Mouse (Mus musculus): Measurements from ENCODE around the gene Wipi2. TPM values are rescaled to one million over a fixed set of nuclear protein-coding genes. Genes with fewer than 3 reads are reported as not detected.

The Wipi2 gene
- polyA plus RNA-seq, 1 experiment, result 31.6 TPM

DNA sequence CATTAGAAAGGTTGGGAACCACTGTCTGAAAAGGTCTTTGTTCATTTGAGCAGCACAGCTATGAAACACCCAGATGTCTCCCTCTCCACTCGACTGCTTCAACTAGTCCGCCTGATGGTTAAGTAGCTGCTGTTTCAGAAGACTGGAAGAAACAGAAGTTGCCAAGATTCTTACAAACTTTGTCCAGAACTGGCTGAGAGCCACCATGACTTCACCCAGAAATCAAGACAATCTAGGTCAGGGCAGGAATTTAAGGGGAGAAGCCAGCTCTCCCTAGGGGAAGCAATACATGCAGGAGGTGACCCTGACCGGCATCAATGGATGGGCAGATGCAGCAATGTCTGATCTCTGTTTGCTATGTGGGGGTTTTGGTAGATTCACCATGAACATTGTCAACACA is 54.4 kb downstream of the Wipi2 start:
- no peak for TF ChIP-seq CTCF (IDR thresholded peaks at IDR 0.05; ENCODE audit: low read depth, low read length)
- TF ChIP-seq POLR2A (IDR thresholded peaks at IDR 0.05; ENCODE audit: borderline replicate concordance, low read depth, low read length), result no peak
- H3K4me3 ChIP-seq (ENCODE audit: insufficient read depth, low read length), result no peak overlapping the region
- no peaks in the 10 kb centered on the region for H3K4me1 ChIP-seq (ENCODE audit: control insufficient read depth, insufficient read depth, low read length)
- H3K27ac ChIP-seq (ENCODE audit: insufficient read depth, low read depth, low read length), result no peak overlapping the region

DNA sequence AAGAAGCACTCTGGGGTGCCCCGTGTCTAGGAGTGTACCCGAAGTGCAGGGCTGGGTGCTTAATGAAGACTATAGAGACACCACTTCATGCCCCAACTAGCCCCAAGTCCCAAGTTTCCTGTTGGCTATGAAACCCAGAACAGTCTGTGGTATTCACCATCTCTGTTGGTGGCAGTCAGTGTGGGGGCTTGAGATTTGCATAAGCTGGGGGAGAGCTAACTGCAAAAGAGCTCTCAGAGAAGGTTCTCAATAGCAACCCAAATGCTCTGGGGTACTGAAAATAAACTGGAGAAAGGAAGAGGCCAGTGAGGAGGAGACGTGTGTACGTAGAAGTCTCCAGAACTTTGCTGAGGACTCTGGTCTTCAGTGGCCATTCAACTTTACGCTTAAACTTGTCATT is 55.0 kb downstream of the Wipi2 start:
- no peaks in the 10 kb centered on the region for H3K4me1 ChIP-seq (ENCODE audit: control insufficient read depth, insufficient read depth, low read length)
- no peak overlapping the region for H3K27ac ChIP-seq (ENCODE audit: insufficient read depth, low read depth, low read length)
- H3K4me3 ChIP-seq (ENCODE audit: insufficient read depth, low read length), result no peak overlapping the region
- no peak for TF ChIP-seq CTCF (IDR thresholded peaks at IDR 0.05; ENCODE audit: low read depth, low read length)

DNA sequence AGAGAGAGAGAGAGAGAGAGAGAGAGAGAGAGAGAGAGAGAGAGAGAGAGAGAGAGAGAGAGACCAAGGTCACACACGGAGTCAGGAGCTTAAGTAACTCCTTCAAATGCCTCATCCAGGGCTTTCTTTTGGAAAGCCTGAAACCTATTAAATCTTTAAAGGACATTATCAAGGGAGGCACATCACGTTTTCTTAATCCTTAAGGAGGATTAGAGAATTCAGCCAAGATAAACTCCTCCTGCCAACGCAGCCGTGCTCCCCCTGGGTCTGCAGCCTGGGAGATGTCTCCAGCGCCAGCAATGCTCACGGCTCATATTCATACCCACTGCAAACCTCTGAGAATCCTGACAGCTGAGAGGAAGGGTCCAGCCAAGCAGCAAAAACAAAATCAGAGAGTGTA is 61.4 kb downstream of the Wipi2 start:
- Histone ChIP-seq H3K4me1 (ENCODE audit: control insufficient read depth, insufficient read depth, low read length) (no peaks in the 10 kb centered on the region), H3K4me3 (ENCODE audit: insufficient read depth, low read length) (no peak overlapping the region), H3K27ac (ENCODE audit: insufficient read depth, low read depth, low read length) (no peak overlapping the region)
- TF ChIP-seq POLR2A (IDR thresholded peaks at IDR 0.05; ENCODE audit: borderline replicate concordance, low read depth, low read length) (no peak), CTCF (IDR thresholded peaks at IDR 0.05; ENCODE audit: low read depth, low read length) (no peak)

DNA sequence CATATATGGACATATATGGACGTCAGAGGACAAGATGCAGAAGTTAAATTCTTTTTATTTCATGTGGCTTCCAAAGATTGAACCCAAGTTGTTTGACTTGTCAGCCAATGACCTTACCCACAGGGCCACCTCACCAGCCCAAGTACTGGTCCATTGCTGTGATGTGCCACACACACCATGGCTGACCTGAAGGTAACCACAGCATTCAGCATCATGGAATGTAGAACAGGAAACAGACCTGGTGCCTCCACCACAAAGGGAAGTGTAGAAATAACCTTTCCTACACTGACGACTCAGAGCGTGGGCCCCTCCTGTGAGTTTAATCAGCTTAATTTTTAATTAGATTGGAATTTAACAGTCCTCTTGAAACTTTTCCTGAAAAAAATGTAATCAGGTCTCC is 62.8 kb downstream of the Wipi2 start:
- Histone ChIP-seq H3K4me1 (ENCODE audit: control insufficient read depth, insufficient read depth, low read length) (no peaks in the 10 kb centered on the region), H3K4me3 (ENCODE audit: insufficient read depth, low read length) (no peak overlapping the region), H3K27ac (ENCODE audit: insufficient read depth, low read depth, low read length) (no peak overlapping the region)
- no peak for TF ChIP-seq POLR2A (IDR thresholded peaks at IDR 0.05; ENCODE audit: borderline replicate concordance, low read depth, low read length)
- no peak for TF ChIP-seq CTCF (IDR thresholded peaks at IDR 0.05; ENCODE audit: low read depth, low read length)

DNA sequence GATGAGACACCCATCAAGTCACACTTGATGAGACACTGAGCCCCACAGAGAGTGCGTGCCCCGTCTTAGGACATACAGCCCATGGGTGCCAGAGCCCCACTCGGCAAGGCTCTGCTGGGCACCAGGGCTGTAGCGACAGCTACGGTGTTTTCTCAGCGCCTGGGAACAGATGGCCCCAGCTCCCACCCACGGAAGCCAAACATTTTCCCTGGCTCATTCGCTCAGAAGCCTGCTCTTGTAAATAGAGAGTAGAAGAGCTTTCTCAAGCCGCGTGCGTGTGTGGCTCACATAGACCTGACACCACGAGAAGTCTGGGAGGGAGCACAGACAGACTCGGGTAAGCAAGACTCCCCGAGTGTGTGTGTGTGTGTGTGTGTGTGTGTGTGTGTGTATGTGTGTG is 64.8 kb downstream of the Wipi2 start, which contains the start of gene Slc29a4:
Gene Slc29a4 (plus strand): TSS at position 265 of the 400 bp plus-strand sequence.
- Histone ChIP-seq H3K27ac (ENCODE audit: insufficient read depth, low read depth, low read length) (no peak within 1 kb of the TSS), H3K4me1 (ENCODE audit: control insufficient read depth, insufficient read depth, low read length) (no peaks in the 10 kb centered on the region), H3K4me3 (ENCODE audit: insufficient read depth, low read length) (no peak within 1 kb of the TSS)
- no peak for TF ChIP-seq POLR2A (IDR thresholded peaks at IDR 0.05; ENCODE audit: borderline replicate concordance, low read depth, low read length)
- TF ChIP-seq CTCF (IDR thresholded peaks at IDR 0.05; ENCODE audit: low read depth, low read length), result no peak

DNA sequence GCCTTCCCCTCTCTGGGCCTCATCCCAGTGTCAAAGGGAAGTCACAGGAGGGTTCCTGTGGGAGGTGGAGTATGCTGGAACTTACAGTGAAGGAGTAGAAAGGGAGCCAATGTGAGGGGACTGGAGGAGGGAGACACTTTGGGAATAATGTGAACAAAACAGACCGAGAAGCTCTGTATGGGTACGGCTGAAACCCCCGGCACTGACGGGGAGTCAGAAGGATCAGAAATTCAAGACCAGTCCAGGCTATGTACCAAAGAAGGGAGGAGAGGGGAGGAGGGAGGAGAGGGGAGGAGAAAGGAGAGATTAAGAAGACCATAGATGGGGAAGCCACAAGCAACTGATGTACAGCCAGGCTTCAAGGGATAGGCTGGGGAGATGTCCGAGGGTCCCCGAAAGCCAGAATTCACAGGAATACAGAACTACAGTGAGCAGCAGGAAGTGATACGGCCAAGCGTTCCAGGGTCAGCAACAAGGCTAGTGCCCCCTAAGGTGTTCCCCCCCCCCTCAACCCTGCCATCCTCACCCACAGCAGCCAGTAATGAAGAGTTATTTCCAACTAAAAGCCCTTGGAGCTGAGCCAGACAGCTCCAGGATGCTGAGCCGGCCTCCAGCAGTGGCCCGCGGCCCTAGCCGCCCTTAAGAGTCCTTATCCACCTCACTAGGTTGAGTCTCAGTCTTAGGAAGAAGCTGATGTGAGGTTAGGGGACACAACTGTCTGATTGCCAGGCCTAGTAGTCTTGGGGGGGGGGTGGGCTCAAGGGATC is 65.7 kb downstream of the Wipi2 start:
- no peaks in the 10 kb centered on the region for H3K4me1 ChIP-seq (ENCODE audit: control insufficient read depth, insufficient read depth, low read length)
- no peak overlapping the region for H3K27ac ChIP-seq (ENCODE audit: insufficient read depth, low read depth, low read length)
- H3K4me3 ChIP-seq (ENCODE audit: insufficient read depth, low read length), result no peak overlapping the region
- no peak for TF ChIP-seq POLR2A (IDR thresholded peaks at IDR 0.05; ENCODE audit: borderline replicate concordance, low read depth, low read length)
- TF ChIP-seq CTCF (IDR thresholded peaks at IDR 0.05; ENCODE audit: low read depth, low read length), result no peak

DNA sequence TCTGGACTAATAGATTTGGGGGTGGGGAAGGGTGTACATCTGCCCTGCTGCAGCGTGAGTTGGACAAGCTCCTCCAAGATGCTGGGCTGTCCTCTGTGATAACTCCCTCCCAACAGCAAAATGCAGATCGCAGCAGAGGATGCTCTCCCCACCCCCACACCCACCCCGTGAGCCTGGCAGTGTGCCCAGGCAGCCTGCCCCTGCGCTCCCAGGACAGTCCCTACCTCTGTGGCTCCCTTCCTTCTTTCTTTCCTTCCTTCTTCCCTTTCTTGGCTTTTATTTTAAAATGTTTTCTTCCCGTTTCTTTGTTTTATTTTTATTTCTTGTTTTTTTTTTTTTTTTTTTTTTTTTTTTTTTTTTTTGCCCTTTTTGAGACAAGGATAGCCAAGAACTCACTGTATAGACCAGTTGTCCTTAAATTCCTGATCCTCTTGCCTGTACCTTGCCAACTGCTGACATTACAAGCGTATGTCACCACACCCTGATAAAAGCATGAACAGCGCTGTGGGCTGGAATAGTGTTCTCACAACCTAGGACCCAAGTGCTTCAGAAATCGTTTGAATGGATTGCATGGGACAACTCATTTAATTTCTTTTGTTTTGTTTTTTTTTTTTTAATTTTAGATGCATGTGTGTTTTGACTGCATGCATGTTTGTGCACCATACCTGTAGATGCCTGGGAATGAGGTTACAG is 66.4 kb downstream of the Wipi2 start:
- Histone ChIP-seq H3K4me1 (ENCODE audit: control insufficient read depth, insufficient read depth, low read length) (no peaks in the 10 kb centered on the region), H3K27ac (ENCODE audit: insufficient read depth, low read depth, low read length) (no peak overlapping the region)
- TF ChIP-seq POLR2A (IDR thresholded peaks at IDR 0.05; ENCODE audit: borderline replicate concordance, low read depth, low read length) (no peak), CTCF (IDR thresholded peaks at IDR 0.05; ENCODE audit: low read depth, low read length) (no peak)

DNA sequence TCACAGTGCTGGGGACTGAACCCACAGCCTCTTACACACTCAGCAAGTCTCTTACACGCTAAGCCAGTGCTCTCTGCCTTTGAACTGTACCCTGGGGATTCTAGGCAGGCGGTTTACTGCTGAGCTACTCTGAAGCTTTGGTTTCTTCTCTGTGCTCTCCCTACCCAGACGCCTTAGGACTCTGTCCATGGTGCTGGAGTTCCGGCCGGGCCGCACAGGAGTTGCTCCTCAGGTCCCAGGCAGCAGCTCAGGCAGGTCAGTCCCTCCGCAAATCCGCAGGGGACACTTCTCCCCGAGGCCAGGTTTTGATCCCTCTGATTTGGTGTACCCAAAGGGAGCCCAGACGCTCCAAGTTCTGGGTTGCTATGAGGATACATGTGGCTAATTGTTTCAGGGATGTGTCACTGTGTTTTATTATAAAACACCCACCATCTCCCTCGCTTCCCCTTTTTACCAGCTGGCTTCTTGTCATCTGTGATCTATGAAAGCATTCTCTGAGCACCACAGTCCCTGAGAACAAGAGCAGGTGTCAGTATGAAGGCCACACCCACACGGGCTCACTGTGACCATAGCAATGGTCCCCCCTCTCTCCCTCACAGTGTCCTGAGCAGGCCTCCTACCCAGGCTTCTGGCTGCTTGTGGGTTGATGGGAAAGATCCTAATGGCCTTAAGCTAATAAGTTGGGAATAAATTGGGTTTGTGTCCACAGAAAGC is 67.3 kb downstream of the Wipi2 start:
- no peak overlapping the region for H3K4me3 ChIP-seq (ENCODE audit: insufficient read depth, low read length)
- no peak overlapping the region for H3K27ac ChIP-seq (ENCODE audit: insufficient read depth, low read depth, low read length)
- H3K4me1 ChIP-seq (ENCODE audit: control insufficient read depth, insufficient read depth, low read length), result no peaks in the 10 kb centered on the region
- TF ChIP-seq POLR2A (IDR thresholded peaks at IDR 0.05; ENCODE audit: borderline replicate concordance, low read depth, low read length) (no peak), CTCF (IDR thresholded peaks at IDR 0.05; ENCODE audit: low read depth, low read length) (no peak)

More for the DNA sequence above, 66.4 kb downstream of the Wipi2 start:
- no peak overlapping the region for H3K4me3 ChIP-seq (ENCODE audit: insufficient read depth, low read length)

DNA sequence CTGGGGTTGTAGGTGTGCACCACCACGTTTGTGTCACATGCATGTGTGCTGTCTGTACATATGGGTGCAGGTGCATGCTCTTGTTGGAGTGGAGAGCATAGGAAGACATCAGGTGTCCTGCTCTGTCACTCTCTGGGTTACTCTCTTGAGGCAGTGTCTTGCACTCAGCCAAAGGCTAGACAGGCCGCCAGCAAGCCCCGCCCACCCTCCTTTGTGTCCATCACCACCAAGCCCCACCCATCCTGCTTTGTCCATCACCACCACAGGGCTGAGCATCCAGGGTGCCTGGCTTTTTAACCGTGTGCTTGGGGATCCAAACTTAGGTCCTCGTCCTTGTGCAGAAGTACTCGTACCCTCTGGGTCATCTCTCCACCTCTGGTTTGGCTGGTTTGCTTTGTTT is 68.8 kb downstream of the Wipi2 start:
- Histone ChIP-seq H3K4me3 (ENCODE audit: insufficient read depth, low read length) (no peak overlapping the region), H3K27ac (ENCODE audit: insufficient read depth, low read depth, low read length) (no peak overlapping the region), H3K4me1 (ENCODE audit: control insufficient read depth, insufficient read depth, low read length) (no peaks in the 10 kb centered on the region)
- TF ChIP-seq POLR2A (IDR thresholded peaks at IDR 0.05; ENCODE audit: borderline replicate concordance, low read depth, low read length) (no peak), CTCF (IDR thresholded peaks at IDR 0.05; ENCODE audit: low read depth, low read length) (no peak)

DNA sequence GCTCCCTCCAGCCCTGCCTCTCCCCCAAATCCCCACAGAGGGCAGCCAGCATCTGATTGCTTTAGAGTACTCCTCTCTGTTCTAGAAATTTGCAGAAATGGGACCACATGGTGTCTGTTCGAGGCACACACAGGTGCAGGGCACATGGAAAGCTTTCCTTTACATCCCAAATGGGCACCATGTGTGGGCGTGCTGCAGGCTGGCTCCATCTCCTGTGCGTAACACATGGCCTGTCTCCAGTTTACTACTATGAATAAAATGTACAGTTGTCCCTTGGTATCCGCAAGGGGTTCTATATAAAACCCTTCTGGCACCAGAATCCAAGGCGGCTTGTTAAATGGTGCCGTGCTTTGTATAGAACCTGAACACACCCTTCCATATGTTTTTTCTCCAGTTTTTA is 69.4 kb downstream of the Wipi2 start:
- Histone ChIP-seq H3K4me1 (ENCODE audit: control insufficient read depth, insufficient read depth, low read length) (no peaks in the 10 kb centered on the region), H3K4me3 (ENCODE audit: insufficient read depth, low read length) (no peak overlapping the region), H3K27ac (ENCODE audit: insufficient read depth, low read depth, low read length) (no peak overlapping the region)
- TF ChIP-seq CTCF (IDR thresholded peaks at IDR 0.05; ENCODE audit: low read depth, low read length), result no peak
- TF ChIP-seq POLR2A (IDR thresholded peaks at IDR 0.05; ENCODE audit: borderline replicate concordance, low read depth, low read length), result no peak
